Mouse (Mus musculus) gastrocnemius, adult 18-20 months (tissue): Measurements from ENCODE around the gene Aak1. TPM values are rescaled to one million over a fixed set of nuclear protein-coding genes. Genes with fewer than 3 reads are reported as not detected.
"Not testable (repeated sequence)": the region's sequence is repeated elsewhere in the genome, so short reads cannot be mapped to it uniquely, and the experiment has no call there.

ENCODE experiments used
- DNase-seq: peaks from one replicate; pipeline ENCODE4 v3.0.0; 2021; ENCODE audit warnings: low spot score
- total RNA-seq, 2 experiments: library from RNA; stranded (reverse); gene quantifications; 2 replicates each; pipeline ENCODE4 v1.2.3; 2021

The Aak1 gene
- total RNA-seq, 2 experiments from 2014 or later: 30.5 to 46.5 TPM

GRCm38 (mm10) chr6:87008887-87009286 is 159.6 kb downstream of the Aak1 start, which contains the start of gene Nfu1:
Gene Nfu1 (plus strand): TSS chr6:87009236.
- no peak for DNase-seq

- peak; percentile 96 for DNase-seq
Observed at GRCm38 (mm10) chr6:87009692-87010328, 160.5 kb downstream of the Aak1 start.

GRCm38 (mm10) chr6:87016916-87017315 is 167.6 kb downstream of the Aak1 start:
- peak; percentile 24 for DNase-seq

- no peak for DNase-seq
Observed at GRCm38 (mm10) chr6:87018874-87019273, 169.6 kb downstream of the Aak1 start.

GRCm38 (mm10) chr6:87021791-87022190 is 172.5 kb downstream of the Aak1 start:
- no peak for DNase-seq

- DNase-seq: no peak
Observed at GRCm38 (mm10) chr6:87026980-87027379, 177.7 kb downstream of the Aak1 start.

- no peak for DNase-seq
Observed at GRCm38 (mm10) chr6:87028881-87029280, 179.6 kb downstream of the Aak1 start.

GRCm38 (mm10) chr6:87031310-87031709 is 182.0 kb downstream of the Aak1 start:
- not testable (repeated sequence) for DNase-seq

- no peak for DNase-seq
Observed at GRCm38 (mm10) chr6:87032401-87032800, 183.1 kb downstream of the Aak1 start.

GRCm38 (mm10) chr6:87034395-87034794 is 185.1 kb downstream of the Aak1 start:
- DNase-seq: no peak

GRCm38 (mm10) chr6:87037826-87038620 is 188.7 kb downstream of the Aak1 start:
- DNase-seq: no peak

- DNase-seq: no peak
Observed at GRCm38 (mm10) chr6:87039161-87039560, 189.8 kb downstream of the Aak1 start.

- no peak for DNase-seq
Observed at GRCm38 (mm10) chr6:87040971-87041370, 191.7 kb downstream of the Aak1 start.

GRCm38 (mm10) chr6:87041431-87041830 is 192.1 kb downstream of the Aak1 start:
- no peak for DNase-seq

- DNase-seq: no peak
Observed at GRCm38 (mm10) chr6:87042004-87042336, 192.7 kb downstream of the Aak1 start.

GRCm38 (mm10) chr6:87042337-87043130 is 193.2 kb downstream of the Aak1 start, which contains the start of gene Gfpt1:
Gene Gfpt1 (plus strand): TSS chr6:87042846.
- DNase-seq: peak; percentile 94

GRCm38 (mm10) chr6:87043131-87043516 is 193.8 kb downstream of the Aak1 start:
- DNase-seq: no peak

GRCm38 (mm10) chr6:87044895-87045294 is 195.6 kb downstream of the Aak1 start:
- no peak for DNase-seq

- DNase-seq: no peak
Observed at GRCm38 (mm10) chr6:87045507-87045906, 196.2 kb downstream of the Aak1 start.

- DNase-seq: not testable (repeated sequence)
Observed at GRCm38 (mm10) chr6:87048712-87049111, 199.4 kb downstream of the Aak1 start.

- DNase-seq: no peak
Observed at GRCm38 (mm10) chr6:87051886-87052425, 202.6 kb downstream of the Aak1 start.
